In genomic region chr4:118031776-118032170, GRCm38 (mm10) we compare ENCODE assay signal across 12 mouse cellular contexts.
DNase-seq lines count a peak whose midpoint lies in the region; ATAC-seq and TF ChIP-seq lines count a peak whose summit lies in the region.
"Had no signal": no experiment of that assay in that cellular context is flagged by ENCODE, and none has a peak within 500 bp of the region (broad histone marks: within the 10 kb centered on the region; RNA-seq: fewer than 3 reads in every experiment).

No protein-coding gene starts in this region.

- H3K4me1 ChIP-seq in kidney, embryonic 15.5 days: peaks cover 26% of the 10 kb centered on the region
- H3K4me1 ChIP-seq in liver, adult 2 months (ENCODE audit: control insufficient read depth, insufficient read depth, low read length): peaks cover 18% of the 10 kb centered on the region
- peaks cover 5% of the 10 kb centered on the region; the same call in 1 of the 2 replicates for H3K4me1 ChIP-seq in liver, embryonic 12.5 days
- peaks cover 7% of the 10 kb centered on the region; the same call in 1 of the 2 replicates for H3K4me1 ChIP-seq in midbrain, embryonic 11.5 days (ENCODE audit: control insufficient read depth, insufficient read depth, low read length)
- H3K4me1 ChIP-seq in midbrain, embryonic 13.5 days (replicated peaks): peaks cover 18% of the 10 kb centered on the region

- TF ChIP-seq POLR2A in liver, adult 2 months (IDR thresholded peaks at IDR 0.05; ENCODE audit: extremely low read depth, insufficient read depth, low read length): no peak

- TF ChIP-seq CTCF in liver, adult 2 months (IDR thresholded peaks at IDR 0.05; ENCODE audit: low read depth, low read length): no peak

- no peaks in the 10 kb centered on the region for H3K36me3 ChIP-seq in kidney, embryonic 15.5 days
- no peaks in the 10 kb centered on the region; the same call in 1 of the 2 replicates for H3K36me3 ChIP-seq in liver, adult 2 months (ENCODE audit: control insufficient read depth, insufficient read depth, low read length)
- H3K36me3 ChIP-seq in liver, embryonic 12.5 days: no peaks in the 10 kb centered on the region; the same call in 1 of the 2 replicates
- H3K36me3 ChIP-seq in midbrain, embryonic 11.5 days (ENCODE audit: control insufficient read depth, insufficient read depth, low read length): no peaks in the 10 kb centered on the region
- H3K36me3 ChIP-seq in midbrain, embryonic 13.5 days: no peaks in the 10 kb centered on the region
- H3K36me3 ChIP-seq: embryonic facial prominence, embryonic 10.5 days; heart, embryonic 13.5 days had no signal

- H3K27ac ChIP-seq in kidney, embryonic 15.5 days: peak overlapping the region; percentile 50
- peak overlapping the region; percentile 22; the same call in 1 of the 2 replicates for H3K27ac ChIP-seq in liver, adult 2 months (replicated peaks; ENCODE audit: insufficient read depth, low read depth, low read length)
- no peak overlapping the region for H3K27ac ChIP-seq in liver, embryonic 12.5 days
- no peak overlapping the region for H3K27ac ChIP-seq in midbrain, embryonic 11.5 days (ENCODE audit: low read depth, low read length)
- no peak overlapping the region for H3K27ac ChIP-seq in midbrain, embryonic 13.5 days
- H3K27ac ChIP-seq: embryonic facial prominence, embryonic 10.5 days; heart, embryonic 13.5 days; hindbrain, embryonic 14.5 days had no signal

- 79% methylated on average over 7 of the region's 7 CpGs for WGBS in kidney, embryonic 15.5 days
- 93% methylated on average over 7 of the region's 7 CpGs for whole genome bisulfite sequencing in liver, adult 2 months
- WGBS in liver, embryonic 12.5 days (ENCODE audit: insufficient replicate concordance): 65% methylated on average over 7 of the region's 7 CpGs
- 90% methylated on average over 7 of the region's 7 CpGs for WGBS in midbrain, embryonic 11.5 days
- WGBS in midbrain, embryonic 13.5 days: 90% methylated on average over 7 of the region's 7 CpGs

- H3K9me3 ChIP-seq in kidney, embryonic 15.5 days (replicated peaks): no peaks in the 10 kb centered on the region
- H3K9me3 ChIP-seq in liver, embryonic 12.5 days (replicated peaks): no peaks in the 10 kb centered on the region
- no peaks in the 10 kb centered on the region for H3K9me3 ChIP-seq in midbrain, embryonic 11.5 days (ENCODE audit: control insufficient read depth, low read length)
- no peaks in the 10 kb centered on the region for H3K9me3 ChIP-seq in midbrain, embryonic 13.5 days
- H3K9me3 ChIP-seq: embryonic facial prominence, embryonic 10.5 days; heart, embryonic 13.5 days had no signal

- no peak overlapping the region for H3K9ac ChIP-seq in kidney, embryonic 15.5 days
- H3K9ac ChIP-seq in liver, adult 2 months (ENCODE audit: low read depth, low read length): no peak overlapping the region
- H3K9ac ChIP-seq in liver, embryonic 12.5 days: no peak overlapping the region
- no peak overlapping the region for H3K9ac ChIP-seq in midbrain, embryonic 11.5 days (ENCODE audit: low read length)
- H3K9ac ChIP-seq in midbrain, embryonic 13.5 days (replicated peaks): no peak overlapping the region
- H3K9ac ChIP-seq: heart, embryonic 13.5 days; hindbrain, embryonic 14.5 days had no signal

- no peak overlapping the region for H3K4me3 ChIP-seq in kidney, embryonic 15.5 days (replicated peaks)
- H3K4me3 ChIP-seq in liver, adult 2 months (ENCODE audit: insufficient read depth, low read depth, low read length): no peak overlapping the region
- no peak overlapping the region for H3K4me3 ChIP-seq in liver, embryonic 12.5 days
- H3K4me3 ChIP-seq in midbrain, embryonic 11.5 days (ENCODE audit: low read depth, low read length): no peak overlapping the region
- H3K4me3 ChIP-seq in midbrain, embryonic 13.5 days (replicated peaks): no peak overlapping the region
- H3K4me3 ChIP-seq: embryonic facial prominence, embryonic 10.5 days; heart, embryonic 13.5 days had no signal

- no peaks in the 10 kb centered on the region for H3K27me3 ChIP-seq in kidney, embryonic 15.5 days
- no peaks in the 10 kb centered on the region for H3K27me3 ChIP-seq in liver, adult 2 months (ENCODE audit: control insufficient read depth, insufficient read depth, low read length)
- H3K27me3 ChIP-seq in liver, embryonic 12.5 days (replicated peaks): no peaks in the 10 kb centered on the region
- no peaks in the 10 kb centered on the region for H3K27me3 ChIP-seq in midbrain, embryonic 11.5 days (ENCODE audit: control insufficient read depth, insufficient read depth, low read length)
- H3K27me3 ChIP-seq in midbrain, embryonic 13.5 days: no peaks in the 10 kb centered on the region
- H3K27me3 ChIP-seq: heart, embryonic 13.5 days had no signal

- DNase-seq in kidney, adult 18-20 months: no peak
- no peak for DNase-seq in liver, adult 2 months (ENCODE audit: extremely low read depth, low read depth, low spot score)
- peak; percentile 77 for DNase-seq in midbrain, embryonic 11.5 days (ENCODE audit: low spot score, missing footprints)
- DNase-seq: adrenal gland, adult 8-10 months; gastrocnemius, postnatal 36 days had no signal

- ATAC-seq in kidney, embryonic 15.5 days (replicated peaks; ENCODE audit: low FRiP score): no peak
- no peak for ATAC-seq in liver, embryonic 12.5 days
- ATAC-seq in midbrain, embryonic 11.5 days (ENCODE audit: low FRiP score): no peak
- ATAC-seq in midbrain, embryonic 13.5 days: no peak
- ATAC-seq: forebrain, embryonic 14.5 days had no signal

- H3K79me2 ChIP-seq in liver, adult 2 months (ENCODE audit: control insufficient read depth, insufficient read depth, low read length): peaks cover 21% of the 10 kb centered on the region; the same call in 1 of the 2 replicates

- H3K4me2 ChIP-seq in kidney, embryonic 15.5 days: no peak overlapping the region
- H3K4me2 ChIP-seq in liver, embryonic 12.5 days: no peak overlapping the region
- H3K4me2 ChIP-seq in midbrain, embryonic 11.5 days: no peak overlapping the region
- no peak overlapping the region for H3K4me2 ChIP-seq in midbrain, embryonic 13.5 days (replicated peaks)
- H3K4me2 ChIP-seq: heart, embryonic 13.5 days; hindbrain, embryonic 14.5 days had no signal

Comparison
In these comparisons a context has a peak if more than half of its experiments do, and no peak if none do; other contexts are left out.
1. H3K27ac ChIP-seq: peak in kidney, embryonic 15.5 days (single experiment) and liver, adult 2 months (single experiment); none in liver, embryonic 12.5 days (single experiment), midbrain, embryonic 11.5 days (single experiment) and midbrain, embryonic 13.5 days (single experiment).